Mouse (Mus musculus) liver, adult (tissue): ENCODE results near the gene Brca1.
A peak's percentile ranks its signal among the peaks of the same experiment; 100 is the strongest.

ENCODE experiments used
- GATA4 ChIP-seq: IDR thresholded peaks from 2 replicates; pipeline ENCODE4 v1.6.1; 2014; ENCODE audit warnings: mild to moderate bottlenecking, low read length; ENCODE audit not compliant: insufficient replicate concordance

Gene Brca1

GRCm38 (mm10) chr11:101446319-101446718 lies 105.4 kb downstream of the Brca1 start:
- TF ChIP-seq GATA4: no peak

DNA sequence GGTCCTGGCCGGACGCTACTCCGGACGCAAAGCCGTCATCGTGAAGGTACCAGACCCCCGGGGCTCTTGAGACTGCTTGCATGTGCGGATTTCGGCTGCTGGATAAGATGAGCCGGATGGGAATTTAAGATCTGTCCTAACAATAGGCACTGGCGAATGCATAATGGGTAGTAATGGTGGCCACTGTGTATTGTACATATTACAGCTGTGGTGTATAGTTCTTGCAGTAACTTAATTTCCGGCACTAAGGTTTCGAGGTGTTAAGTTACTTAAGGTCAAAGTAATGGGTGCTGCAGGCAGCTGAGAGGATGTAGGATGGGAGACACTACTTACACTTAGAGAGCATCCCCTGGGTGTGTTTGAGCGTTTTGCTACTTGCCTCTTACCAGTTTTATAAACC lies 109.0 kb downstream of the Brca1 start:
- TF ChIP-seq GATA4: no peak

GRCm38 (mm10) chr11:101442127-101442693 lies 109.5 kb downstream of the Brca1 start, which contains the start of gene Rpl27:
TSS of gene Rpl27 (plus strand) at chr11:101442298.
- peak; percentile 44; the same call in 1 of the 2 replicates for TF ChIP-seq GATA4
